Mouse (Mus musculus) gastrocnemius, adult 18-20 months (tissue): Measurements from ENCODE around the gene Plac9a. TPM values are rescaled to one million over a fixed set of nuclear protein-coding genes. Genes with fewer than 3 reads are reported as not detected.
A peak's percentile ranks its signal among the peaks of the same experiment; 100 is the strongest.
"Not testable (repeated sequence)": the region's sequence is repeated elsewhere in the genome, so short reads cannot be mapped to it uniquely, and the experiment has no call there.

ENCODE experiments used
- DNase-seq: peaks from one replicate; pipeline ENCODE4 v3.0.0; 2021; ENCODE audit warnings: low spot score
- long read RNA-seq, 2 experiments: library from polyadenylated mRNA; stranded (forward); transcript quantifications; one replicate each; pipeline ENCODE4 v2.0.0; 2021
- total RNA-seq, 2 experiments: library from RNA; stranded (reverse); gene quantifications; 2 replicates each; pipeline ENCODE4 v1.2.3; 2021

Plac9a gene
- total RNA-seq, result 1 to 10 TPM; 2.2 to 4.1 TPM
- long read RNA-seq, experiment 1, transcript Plac9a-201 (4 exons, 1,555 nt), result major isoform, 7 of 8 reads
- long read RNA-seq, experiment 1, partial matches to known transcripts, result 1 of 8 reads
- long read RNA-seq, experiment 1, other reads (novel, unspliced or antisense), result 0 of 8 reads
- long read RNA-seq, experiment 2, transcript Plac9a-201 (4 exons, 1,555 nt), result major isoform, 7 of 8 reads
- long read RNA-seq, experiment 2, partial matches to known transcripts, result 0 of 8 reads
- long read RNA-seq, experiment 2, other reads (novel, unspliced or antisense), result 0 of 8 reads

DNA sequence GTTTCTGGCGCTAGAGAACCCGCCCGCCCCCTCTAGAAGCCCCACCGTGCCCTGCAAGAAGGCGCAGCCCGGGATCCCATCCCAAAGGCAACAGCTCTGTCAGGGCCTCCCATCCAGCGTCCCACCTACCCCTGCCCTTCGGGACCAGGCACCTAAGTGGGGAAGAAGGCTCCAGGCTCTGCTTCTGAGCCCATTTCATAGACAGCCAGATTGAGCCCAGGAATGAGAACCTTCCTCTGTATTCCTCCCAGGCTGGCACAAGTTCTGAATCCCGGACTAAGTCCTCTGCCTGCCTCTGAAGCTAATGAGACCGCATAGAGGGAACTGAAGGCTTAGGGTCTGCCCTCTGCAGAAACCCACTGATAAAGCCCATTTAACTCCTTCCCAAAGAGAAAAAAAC is at the start of gene Plac9a:
Gene Plac9a, minus strand, starts transcription at position 101 of the 400 bp plus-strand sequence.
- not testable (repeated sequence) for DNase-seq

DNA sequence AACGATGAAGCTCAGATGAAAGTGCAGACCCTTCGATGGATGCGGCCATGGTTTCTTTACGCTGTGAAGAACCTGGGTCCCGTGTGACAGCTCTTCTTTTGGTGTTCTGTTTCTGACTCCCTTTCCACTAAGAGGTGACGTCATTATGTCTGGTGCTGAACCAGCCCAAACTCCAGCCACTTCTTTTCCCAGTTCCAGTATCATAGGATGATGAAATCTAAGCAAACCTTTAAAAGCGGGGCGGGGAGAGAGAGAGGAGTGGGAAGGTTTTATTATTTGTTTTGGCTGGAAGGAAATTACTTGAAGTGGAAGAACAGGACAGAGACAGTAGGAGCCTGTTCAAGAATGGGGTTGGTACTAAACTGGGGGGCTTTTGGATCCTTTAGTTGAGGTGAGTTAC is 35.1 kb upstream of the Plac9a start, which contains the start of gene Cphx1:
Gene Cphx1, plus strand, starts transcription at position 301 of the 400 bp plus-strand sequence.
- DNase-seq, result not testable (repeated sequence)

DNA sequence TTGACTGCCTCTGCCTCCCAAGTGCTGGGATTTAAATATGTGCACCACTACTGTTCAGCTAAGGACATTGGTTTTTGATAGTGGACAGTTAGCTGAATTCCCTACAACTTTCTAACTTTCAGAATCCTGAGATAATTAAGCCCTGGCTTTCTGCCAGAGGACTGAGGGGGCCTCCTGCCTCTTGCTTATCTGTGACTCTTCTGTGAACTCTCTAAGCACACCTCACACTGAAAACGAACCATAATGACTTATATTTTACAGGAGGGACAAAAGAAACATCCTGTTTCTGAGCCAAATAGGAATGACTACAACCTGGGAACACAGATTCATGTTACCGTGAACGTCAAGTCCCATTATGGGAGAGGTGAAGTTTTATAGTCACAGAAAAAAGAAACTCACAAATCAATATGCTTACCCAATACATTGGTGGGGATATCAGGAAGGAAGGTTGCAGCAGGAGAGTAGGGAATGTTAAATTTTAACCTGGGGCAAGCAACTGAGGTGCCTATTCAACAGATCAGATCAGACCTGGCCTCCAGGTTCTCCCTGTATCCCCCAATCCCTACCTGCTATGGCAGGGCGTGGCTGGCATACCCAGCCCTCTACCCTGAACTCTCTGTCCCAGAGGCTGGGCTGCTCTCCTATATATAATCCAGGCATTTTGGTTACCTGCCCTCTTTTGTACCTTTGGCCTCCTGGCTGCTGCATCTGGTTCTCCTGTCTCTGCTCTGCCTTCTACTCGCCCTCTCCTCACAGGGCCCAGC is 34.1 kb upstream of the Plac9a start:
- not testable (repeated sequence) for DNase-seq

DNA sequence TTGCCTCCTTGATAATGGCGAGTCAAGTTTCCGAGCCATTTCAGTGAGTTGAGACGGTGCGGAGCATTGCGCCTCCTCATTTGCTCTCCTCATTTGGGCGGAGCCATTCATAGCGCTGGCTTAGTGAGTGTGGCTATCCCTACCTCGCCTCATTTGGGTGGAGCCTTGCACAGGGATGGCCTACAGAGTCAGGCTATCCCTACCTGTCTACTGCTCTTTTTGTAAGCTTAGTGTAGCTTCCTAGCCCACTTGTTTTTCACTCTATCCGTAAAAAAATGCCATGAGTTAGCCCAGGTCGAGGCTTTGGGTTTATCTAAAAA is 24.6 kb upstream of the Plac9a start, which contains the start of gene Tmem254a:
Gene Tmem254a, minus strand, starts transcription at position 111 of the 320 bp plus-strand sequence.
- DNase-seq, result not testable (repeated sequence)

DNA sequence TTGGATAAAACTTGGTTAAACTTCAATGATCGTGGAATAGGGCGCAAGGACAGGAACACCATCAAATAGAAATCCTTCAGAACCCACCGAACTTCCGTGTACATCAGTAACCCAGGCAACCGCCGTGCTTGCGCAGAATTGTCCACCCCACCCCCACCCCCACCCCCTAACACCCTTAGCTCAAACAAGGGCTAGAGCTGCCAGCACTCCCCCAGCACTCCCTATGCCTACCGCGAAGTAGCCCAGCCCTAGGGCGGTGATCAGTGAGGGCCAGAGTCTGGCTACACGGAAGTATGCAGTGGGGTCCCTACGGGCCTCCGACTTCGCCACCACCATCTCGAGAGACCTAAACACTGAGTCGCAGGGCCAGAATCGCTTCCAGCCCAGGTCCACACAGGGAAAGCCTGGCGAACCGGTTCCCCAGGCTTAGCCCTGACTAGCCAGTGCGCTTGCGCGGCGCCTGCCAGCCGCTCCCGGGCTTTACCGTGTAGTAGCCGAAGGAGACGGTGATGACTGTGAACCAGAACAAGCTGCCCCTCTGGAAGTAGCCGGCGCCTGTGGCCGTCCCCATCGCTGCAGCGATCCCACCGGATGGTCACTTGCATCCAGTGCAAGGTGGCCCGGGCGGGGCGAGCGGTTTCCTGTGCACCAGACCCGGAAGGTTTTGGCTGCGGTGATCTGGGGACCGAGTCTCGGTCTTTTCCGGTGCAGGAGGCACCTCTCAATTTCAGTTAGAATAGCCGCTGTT is 24.1 kb upstream of the Plac9a start:
- DNase-seq, result not testable (repeated sequence)

DNA sequence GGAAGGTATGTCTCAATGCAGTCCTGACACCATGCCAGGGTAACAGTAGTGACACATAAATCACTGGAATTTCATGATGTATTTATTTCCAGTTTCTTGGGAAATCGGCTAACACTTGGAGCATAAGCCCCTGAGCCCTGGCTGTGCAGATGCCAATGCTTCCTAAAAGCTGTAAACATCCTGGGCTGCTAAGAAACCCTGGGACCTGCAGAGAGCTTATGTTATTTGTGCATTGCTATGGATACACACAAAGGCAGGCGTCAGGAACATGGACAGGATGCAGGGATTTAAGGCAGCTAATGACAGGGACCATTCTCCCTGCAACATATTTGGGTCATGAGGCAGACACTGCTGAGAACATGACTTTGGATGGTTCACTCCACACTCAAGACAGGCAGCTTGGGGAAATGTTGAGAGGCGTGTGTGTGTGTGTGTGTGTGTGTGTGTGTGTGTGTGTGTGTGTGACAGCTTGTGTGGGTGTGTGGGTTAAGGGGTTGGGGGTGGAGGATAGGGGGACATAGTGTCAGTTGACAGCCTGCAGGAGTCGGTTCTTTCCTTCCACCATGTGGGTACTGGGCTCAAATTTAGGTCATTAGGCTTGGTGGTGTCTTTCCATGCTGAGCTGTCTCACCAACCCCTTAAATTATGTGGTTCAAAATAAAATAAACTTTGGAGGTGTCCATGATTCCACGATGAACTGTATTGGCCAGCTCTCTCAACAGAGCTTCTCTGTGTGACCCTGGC is 15.7 kb upstream of the Plac9a start:
- DNase-seq, result not testable (repeated sequence)

DNA sequence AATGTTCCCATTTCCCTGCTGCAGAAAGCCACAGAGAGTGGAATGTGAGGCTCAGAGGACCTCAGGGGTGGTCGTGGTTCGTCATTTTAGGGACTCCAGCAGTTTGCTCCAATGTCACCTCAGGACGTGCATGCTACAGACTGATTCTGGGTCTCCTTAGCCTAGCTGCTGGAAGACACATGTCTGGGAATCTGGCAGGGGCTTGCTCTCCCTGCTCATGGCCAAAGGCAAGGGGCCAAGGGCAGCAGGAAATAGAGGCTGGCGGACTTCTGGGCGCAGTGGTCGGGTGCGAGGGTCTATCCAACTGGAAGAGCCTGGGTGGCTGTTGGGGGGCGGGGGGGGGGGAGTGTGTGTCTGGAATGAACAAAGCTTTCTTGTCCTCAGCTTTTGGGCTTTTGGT is 6.1 kb upstream of the Plac9a start:
- not testable (repeated sequence) for DNase-seq

DNA sequence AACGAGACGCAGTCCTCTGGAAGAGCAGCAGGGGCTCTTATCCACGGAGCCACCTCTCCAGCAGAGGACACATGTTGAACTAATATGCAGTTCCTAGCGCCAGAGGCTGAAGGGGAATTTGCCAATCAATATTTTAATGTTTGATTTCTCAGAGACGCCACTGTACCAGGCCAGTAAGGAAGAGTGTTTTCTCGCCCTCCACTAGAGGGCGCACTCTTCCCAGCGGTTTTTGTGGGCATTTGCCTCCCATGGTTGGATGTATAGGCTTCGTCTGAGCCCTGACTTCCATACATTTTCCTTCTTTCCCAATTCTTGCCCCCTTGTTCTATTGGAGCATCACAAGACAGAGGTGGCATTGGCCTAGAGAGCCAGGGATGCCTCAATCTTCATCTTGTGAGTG is 4.4 kb upstream of the Plac9a start:
- DNase-seq, result not testable (repeated sequence)

DNA sequence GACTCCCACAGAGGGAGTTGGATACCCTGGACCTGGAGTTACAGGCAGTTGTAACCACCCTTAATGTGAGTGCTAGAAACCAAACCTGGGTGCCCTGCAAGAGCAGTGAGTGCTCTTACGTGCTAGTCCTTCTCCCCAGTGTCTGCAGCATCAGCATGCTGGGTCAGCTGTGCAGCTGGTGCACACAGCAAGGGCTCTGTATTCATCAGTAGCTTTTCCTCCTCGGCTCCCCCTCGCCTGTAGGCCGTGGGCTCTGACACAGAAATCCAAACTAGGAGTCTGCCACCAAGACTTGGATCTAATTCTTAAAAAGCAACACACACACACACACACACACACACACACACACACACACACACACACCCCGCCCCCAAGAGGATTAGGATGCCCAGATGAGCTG is 2.3 kb upstream of the Plac9a start:
- not testable (repeated sequence) for DNase-seq

DNA sequence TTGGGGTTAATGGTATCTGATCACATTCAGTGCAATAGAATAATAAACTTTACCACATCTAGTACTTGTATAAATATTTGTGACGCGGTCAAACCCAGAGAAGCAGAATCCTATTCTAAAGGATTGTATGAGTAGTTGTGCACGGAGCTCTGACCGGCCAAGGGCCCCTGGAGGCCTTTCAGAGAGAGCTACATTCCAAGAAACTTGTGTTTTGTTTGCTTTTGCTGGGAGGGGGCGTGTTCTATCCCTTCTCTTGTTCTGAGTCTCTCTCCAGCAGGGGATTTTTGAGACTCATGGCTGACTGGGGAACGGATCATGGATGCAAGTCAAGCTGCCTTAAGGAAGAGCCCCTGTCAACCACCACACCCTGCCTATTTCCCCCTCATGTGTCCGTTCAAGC is 7.2 kb downstream of the Plac9a start:
- not testable (repeated sequence) for DNase-seq

DNA sequence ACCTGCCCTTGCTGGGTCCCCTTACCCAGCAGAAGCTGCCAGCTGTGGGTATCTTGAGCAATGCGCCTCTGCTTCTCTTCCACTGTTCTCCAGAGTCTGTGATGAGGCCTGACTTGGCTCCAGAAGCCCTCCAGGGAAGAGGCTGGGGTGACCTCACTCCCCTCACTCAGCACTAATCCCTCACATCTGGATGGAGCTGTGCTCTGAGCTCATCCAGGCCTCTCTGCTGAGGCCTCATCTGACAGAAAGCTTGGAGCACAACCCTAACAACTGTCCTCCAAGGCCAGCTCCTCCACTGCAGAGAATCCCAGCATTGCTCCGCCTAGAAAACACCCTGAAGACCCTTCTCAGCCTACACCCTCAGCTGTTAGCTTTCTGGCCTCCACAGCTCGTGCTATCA is 8.3 kb downstream of the Plac9a start:
- DNase-seq, result not testable (repeated sequence)

DNA sequence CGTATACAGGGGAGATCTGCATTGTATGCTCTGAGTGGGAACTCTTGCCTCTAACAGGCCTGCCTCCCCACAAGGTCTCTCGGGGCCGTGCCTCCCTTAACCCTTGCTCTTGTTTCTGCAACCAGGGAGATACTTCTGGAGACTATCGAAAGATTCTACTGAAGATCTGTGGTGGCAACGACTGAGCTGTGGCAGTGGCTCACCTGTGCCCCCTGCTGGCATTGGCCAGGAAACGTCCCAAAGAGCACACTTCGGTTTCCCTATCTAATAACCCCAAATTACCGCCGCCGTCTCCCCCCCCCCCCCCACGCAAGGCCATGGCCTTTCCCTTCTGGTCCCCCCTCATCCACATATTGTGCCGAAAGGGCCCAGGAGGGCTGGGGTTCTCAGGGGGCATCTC is 17.0 kb downstream of the Plac9a start:
- DNase-seq, result not testable (repeated sequence)

DNA sequence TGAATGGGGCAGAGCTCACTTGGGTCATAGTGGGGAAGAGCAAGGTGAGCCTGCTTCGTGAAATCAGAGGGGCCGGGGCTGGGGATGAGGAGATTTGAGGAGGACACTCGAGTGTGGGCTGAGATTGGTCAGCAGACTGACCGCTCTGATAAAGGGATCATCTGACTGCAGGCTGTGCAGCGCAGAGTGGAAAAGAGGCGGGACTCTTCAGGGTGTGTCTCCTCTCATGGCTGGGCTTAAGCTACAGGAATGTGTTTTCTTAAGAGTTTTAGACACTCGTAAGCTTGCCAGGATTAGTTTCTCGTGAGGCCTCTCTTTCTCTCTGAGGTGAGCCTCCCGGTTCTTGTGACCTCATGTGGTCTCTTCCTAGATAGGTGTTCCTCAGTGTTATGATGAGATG is 21.1 kb downstream of the Plac9a start:
- DNase-seq, result not testable (repeated sequence)

DNA sequence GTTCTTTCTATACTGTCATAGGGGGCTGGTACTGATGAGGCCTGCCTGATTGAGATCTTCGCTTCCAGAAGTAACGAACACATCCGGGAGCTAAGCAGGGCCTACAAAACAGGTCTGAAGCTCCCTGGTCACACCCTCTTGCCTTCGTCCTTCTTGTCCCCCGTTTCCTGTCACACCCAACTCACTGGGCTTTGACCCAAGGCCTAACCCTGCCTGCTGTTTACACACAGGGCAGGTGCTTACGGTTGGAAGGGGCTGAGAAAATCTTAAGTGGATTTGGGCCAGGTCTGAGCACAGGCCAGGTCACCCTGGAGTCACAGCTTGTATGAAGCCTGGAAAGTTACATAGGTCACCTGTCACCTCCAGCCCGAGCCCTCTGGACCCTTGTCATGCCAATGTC is 26.3 kb downstream of the Plac9a start:
- not testable (repeated sequence) for DNase-seq

DNA sequence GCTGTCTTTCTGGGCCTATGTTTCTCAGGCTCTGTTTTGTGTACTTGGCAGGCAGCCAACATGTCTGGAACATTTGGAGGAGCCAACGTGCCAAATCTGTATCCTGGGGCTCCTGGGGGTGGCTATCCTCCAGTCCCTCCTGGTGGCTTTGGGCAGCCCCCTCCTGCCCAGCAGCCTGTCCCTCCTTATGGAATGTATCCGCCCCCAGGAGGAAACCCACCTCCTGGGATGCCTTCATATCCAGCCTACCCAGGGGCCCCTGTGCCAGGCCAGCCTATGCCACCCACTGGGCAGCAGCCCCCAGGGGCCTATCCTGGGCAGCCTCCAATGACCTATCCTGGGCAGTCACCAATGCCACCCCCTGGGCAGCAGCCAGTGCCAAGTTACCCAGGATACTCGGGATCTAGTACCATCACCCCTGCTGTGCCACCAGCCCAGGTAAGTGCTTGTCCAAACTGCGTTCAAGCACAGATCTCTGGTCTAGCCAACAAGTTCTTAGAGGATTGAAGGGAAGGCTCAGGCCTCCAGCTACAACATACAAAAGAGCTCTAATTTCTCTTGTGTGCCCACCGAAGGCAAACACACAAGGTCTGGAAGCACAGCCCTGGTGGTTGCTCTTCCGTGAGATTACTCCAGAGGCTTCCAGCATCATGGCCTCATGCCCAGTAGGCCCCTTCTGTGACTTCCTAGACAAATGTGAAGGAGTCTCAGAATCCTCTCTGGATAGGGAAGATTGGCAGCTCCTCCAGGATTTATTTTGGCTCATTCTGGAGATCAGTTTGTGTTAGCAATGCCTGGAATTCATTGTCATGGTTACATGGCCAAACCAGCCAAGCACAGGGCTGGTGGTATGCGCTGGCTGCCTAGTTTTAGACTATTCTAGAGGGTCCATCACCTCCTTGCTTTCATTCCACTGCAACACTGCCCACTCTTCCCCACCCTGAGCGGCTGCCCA is 30.2 kb downstream of the Plac9a start:
- no peak for DNase-seq

DNA sequence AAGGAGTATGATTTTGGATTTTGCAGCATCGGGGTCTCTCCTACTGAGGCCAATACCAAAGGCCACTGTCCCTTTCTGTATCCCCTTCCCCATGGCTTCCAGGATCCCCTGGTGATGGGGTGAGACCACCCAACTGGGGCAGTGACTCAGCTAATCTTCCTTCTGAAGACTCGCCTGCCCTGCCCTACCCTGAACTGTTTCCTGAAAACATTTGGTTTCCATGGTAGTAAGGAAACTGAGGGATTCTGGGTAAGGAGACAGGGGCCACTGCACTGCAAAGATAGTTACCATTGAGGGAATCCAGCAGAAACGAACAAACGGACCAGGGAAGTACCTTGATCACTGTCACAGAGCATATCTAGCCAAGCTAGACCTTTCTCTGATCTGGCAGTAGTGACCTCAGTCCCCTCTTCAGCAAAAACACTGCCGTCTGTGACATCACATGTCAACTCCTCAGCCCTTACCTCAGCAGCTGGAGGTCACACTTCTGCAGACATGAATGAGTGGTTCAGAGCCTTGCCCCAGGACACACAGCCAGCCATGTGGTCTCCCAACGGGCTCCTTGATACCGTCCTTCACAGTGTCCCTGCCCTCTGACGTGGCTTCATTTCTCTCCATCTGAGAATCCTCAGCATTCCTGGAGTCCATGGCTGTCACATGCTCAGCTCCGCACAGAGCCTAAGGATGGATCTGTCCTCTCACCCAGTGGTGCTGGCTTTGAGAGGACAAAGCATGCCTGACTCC is 33.6 kb downstream of the Plac9a start:
- no peak for DNase-seq

DNA sequence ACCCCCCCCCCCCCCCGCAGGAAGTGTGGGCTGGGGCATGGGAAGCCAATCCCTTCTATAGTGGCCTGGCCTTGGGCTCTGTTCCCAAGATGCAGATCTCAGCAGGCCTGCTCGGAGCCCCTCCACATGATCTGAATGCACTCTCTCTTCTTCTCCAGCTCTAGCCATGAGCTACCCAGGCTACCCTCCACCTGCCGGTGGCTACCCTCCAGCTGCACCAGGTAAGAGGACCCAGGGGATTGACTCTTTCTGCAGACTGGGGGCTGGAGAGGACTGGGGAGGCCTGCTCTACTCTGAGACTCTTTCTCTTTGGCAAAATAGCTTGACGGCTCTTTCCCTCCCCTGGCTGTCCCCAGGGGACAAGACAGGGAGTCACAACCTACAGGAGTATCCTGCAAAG is 34.2 kb downstream of the Plac9a start:
- no peak for DNase-seq

DNA sequence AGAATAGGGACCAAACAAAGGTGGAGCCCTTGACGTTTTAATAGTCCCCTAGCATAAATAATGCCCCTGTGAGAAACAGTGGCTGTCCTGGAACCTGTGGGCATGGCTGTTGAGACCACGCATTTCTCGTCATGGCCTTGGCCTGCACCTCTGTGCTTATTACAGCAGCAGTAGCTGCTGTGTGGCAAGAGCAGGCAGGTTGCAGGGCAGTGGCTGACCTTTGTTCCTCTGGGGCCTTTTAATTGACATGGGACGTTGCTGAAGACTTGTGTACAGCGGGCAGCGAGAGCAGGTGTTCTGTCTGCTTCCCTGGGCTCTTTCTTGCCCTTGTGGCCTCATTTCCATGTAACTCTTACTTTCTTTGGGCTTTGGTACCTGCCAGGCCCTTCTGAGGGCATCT is 35.1 kb downstream of the Plac9a start:
- DNase-seq, result no peak

DNA sequence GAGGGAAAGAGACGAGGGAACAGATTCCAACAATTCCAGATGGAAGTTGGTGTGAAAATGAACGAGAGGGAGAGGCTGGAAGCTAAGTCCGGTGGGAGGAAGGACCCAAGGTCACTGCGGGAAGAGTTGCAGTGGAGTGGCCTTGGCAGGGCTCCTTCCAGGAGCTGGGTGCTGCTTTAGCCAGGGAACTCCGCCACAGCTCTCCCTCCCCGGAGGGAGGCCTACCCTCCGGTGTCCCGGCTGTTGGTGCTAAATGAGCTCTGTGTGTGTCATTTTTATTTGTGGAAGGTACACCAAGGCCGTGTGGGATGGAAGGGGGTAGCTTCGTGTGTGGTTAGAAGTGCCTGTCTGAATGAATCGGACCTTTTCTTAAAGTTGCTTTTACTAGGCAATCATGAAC is 36.1 kb downstream of the Plac9a start:
- DNase-seq, result peak; percentile 71
